Mouse (Mus musculus) olfactory bulb, adult 2 months (tissue): ENCODE measurements at regions not wholly inside any gene's neighbourhood (a gene's known extent, or its start where the extent isn't known, plus 50 kb on each side); places are given as distances from the start of the nearest gene placed in this dataset.

Experiments
- H3K27ac ChIP-seq: fragments of 200-500 bp; 2 replicates; pipeline ENCODE4 v1.5.1; 2012; ENCODE audit warnings: low read depth, low read length; ENCODE audit not compliant: insufficient read depth
- H3K4me1 ChIP-seq: fragments of 200-500 bp; 2 replicates; pipeline ENCODE4 v1.6.1; 2012; ENCODE audit warnings: low read length; ENCODE audit not compliant: control insufficient read depth, insufficient read depth
- H3K4me3 ChIP-seq: fragments of 200-500 bp; 2 replicates; pipeline ENCODE4 v1.5.1; 2012; ENCODE audit warnings: mild to moderate bottlenecking, low read depth, low read length, moderate library complexity; ENCODE audit not compliant: insufficient read depth
- CTCF ChIP-seq: fragments of 200-500 bp; IDR thresholded peaks from 2 replicates; pipeline ENCODE4 v1.5.1; 2012; ENCODE audit warnings: low read depth, mild to moderate bottlenecking, low read length, moderate library complexity; ENCODE audit not compliant: insufficient read depth
- POLR2A ChIP-seq: fragments of 200-500 bp; IDR thresholded peaks from 2 replicates; pipeline ENCODE4 v1.6.1; 2012; ENCODE audit warnings: mild to moderate bottlenecking, low read depth, low read length, moderate library complexity; ENCODE audit not compliant: insufficient read depth
- WGBS: fragments of 180-500 bp; shearing (Covaris S2); methylation state at CpG from one replicate; pipeline ENCODE4 v1.1.7; 2018; 5-methylcytosine and 5-hydroxymethylcytosine counted together

DNA sequence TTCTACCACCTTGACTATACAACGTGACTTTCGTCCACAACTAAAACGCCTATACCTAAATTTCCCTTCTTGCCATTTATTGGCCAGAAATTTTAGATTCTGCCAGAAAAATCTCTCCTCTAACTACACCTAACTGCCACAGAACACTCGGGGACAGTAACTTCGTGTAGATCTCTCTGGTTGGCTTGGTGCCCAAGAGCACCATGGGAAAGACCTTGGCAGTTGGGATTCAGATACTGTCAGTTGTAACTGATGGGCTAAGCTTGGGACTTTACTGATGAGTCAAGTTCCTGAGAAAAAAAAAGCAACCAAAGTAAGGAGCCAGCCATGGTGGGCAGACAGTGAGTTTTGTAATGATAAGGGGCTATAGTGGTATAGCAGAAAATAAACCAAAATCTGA, 176.2 kb downstream of the Sox2 start:
- WGBS: 89% methylated on average over 5 of the region's 5 CpGs
- no peak overlapping the region for H3K4me3 ChIP-seq
- peaks cover 16% of the 10 kb centered on the region for H3K4me1 ChIP-seq
- H3K27ac ChIP-seq: no peak overlapping the region
- no peak for TF ChIP-seq POLR2A
- TF ChIP-seq CTCF: no peak

DNA sequence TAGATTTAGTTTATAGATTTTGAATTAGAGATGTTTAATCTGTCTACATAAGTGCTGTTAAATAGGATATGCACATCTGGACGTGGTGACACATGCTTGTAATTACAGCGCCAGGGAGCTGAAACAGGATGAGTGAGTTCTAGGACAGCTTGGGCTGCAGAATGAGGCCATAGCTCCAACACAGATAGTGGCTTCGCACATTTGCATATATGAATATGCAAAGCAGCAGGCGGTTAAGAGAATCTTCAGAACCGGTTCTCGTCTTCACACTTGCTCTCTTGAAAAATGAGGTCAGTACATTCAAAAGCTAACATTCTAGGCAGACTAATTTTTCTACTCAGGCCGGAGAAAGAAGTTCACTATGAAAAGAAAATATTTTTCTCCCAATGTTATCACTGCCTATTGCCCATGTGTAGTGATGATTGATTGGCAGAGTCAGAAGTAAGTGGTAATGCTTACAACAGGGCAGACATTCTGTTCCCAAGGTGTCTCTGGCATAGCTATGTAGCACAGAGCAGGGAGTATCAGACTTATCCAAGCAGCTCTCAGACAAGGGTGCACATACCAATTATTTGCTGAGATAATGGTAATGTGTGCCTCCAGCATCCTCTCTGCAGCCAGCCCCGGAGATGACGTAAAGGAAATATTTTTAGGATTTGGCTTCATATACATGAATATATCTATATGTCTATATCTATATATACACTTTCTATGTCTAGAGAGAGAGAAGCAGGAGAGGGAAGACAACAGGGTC, 178.4 kb downstream of the Sox2 start:
- peaks cover 16% of the 10 kb centered on the region for H3K4me1 ChIP-seq
- WGBS: 39% methylated on average over 9 of the region's 9 CpGs
- H3K4me3 ChIP-seq: no peak overlapping the region
- TF ChIP-seq CTCF (no peak), POLR2A (no peak)
- no peak overlapping the region for H3K27ac ChIP-seq

DNA sequence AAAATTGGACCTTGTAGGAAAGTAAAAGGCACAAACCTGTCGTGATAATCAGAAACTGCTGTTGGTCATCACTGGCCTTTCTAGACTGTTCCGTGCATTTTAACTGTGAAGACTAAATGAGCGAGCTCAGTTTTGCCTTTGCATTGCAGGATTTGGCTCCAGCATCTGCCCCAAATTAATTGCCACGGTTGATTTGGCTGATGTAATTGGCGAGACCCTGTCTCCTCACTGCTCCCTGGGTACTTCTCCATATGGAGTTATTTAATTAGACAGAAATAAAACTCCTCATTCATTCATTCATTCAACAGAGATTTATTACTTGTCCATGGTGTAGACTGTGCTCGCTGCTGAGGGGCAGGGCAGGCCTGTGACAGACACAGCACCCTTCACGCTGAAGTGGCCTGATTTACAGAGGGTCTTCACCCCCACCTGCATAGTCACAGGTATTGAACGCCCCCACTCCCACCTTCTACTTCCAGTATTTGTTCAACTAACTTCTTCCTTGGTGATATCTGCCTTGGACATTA, 186.6 kb downstream of the Sox2 start:
- H3K27ac ChIP-seq: no peak overlapping the region
- H3K4me3 ChIP-seq: no peak overlapping the region
- 80% methylated on average over 8 of the region's 8 CpGs for WGBS
- TF ChIP-seq CTCF (no peak), POLR2A (no peak)
- H3K4me1 ChIP-seq: no peaks in the 10 kb centered on the region; the same call in 1 of the 2 replicates

DNA sequence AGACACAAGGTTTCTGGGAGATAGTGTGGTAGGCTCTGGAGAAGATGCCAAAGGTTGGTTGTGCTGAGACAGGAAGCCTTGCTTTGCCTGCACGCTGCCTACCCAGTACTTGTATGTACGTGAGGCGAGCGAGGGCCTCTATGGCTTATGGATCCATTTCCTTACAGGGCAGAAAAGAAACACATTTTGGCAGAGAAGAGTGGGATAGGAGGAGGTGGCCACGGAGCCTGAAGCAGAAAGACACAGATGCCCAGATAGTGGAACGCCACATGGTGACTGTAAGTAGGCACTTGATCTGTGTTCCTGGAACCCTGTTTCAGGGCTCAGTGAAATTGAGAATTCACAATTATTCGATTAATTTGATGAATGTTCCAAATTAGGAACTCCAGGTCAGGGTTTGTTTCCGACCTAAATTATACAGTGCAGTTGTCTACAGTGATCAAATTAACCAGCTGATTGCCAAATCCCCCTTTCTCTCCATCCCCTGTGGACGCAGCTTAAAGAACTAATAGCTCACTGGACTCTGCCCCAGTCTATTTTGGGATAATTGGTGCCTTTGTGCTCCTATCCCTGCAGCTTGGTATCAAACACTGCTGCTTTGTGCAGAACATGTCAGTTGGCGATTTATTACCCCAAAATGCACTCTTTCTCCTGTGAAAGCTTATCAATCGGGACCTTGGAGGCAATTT, 187.6 kb downstream of the Sox2 start:
- Histone ChIP-seq H3K4me1 (no peaks in the 10 kb centered on the region; the same call in 1 of the 2 replicates), H3K4me3 (no peak overlapping the region), H3K27ac (no peak overlapping the region)
- WGBS: 42% methylated on average over 11 of the region's 11 CpGs
- no peak for TF ChIP-seq CTCF
- TF ChIP-seq POLR2A: no peak

DNA sequence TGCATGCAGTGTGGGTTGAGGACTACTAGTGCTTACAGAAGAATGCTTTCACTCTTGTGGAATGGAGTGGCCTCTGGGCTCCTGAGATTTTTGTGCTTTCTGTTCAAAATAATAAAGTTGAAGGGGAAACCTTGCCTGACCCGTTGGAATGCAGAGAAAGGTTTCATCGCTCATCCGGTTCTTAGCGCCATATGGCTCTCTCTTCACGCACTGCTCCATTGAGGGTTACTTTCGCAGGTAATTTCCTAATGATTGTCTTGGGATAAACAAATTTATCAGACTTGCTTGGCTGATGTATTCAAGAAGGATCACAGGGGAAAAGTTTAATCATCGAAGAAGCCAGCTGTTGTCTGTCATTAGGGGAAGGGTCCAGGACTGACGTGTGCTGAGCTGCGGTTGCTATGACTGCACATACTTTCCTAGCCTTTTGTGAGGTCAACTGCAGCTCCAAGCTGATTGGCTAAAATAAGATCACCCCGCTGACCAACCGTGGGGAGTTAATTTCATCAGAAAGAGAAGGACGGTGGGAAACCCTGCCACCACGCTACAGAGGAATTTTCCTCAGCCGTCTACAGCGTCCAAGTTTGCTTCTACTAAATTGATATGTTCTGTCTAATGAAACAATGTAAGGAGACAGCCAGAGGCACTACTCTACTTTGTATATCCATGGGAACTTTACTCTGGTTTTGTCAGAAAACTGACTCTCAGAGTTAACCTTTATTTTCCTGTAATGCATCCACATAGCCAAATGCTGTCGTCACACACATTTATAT, 210.9 kb downstream of the Sox2 start:
- Histone ChIP-seq H3K4me1 (no peaks in the 10 kb centered on the region), H3K27ac (no peak overlapping the region), H3K4me3 (no peak overlapping the region)
- TF ChIP-seq POLR2A: no peak
- no peak for TF ChIP-seq CTCF
- 85% methylated on average over 16 of the region's 16 CpGs for WGBS

DNA sequence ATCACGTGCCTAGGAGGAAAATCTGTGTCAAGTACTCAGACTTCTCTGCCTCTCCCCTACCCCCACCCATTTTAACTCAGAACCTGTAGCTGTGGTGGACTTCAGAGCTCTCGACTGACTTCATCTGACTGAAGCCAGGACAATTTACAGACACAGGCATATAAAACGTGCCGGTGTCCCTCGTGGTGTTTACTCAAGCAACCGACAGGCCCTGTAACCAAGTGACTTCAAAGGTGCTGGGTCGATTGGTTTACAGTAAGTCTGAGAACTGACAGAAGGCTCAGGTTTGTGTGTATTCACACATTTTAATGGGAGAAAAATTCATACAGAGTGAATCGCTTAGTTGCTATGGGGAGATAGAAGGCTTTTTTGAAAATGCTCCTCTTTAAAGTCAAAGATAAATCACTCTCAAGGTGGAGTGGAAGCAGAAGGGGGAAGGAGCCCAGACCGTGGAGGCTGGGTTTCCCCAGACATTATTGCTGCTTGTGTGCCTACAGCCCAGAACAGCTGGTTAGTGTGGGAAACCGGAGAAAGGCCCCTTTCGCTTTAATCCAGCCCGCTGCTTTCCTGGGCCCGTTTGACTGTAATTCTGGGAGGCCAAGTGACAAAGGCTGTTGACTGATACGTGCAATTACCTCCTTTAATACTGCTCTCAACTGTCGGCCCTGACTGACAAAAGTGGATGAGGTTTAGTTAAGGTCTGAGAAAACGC, 218.6 kb downstream of the Sox2 start:
- TF ChIP-seq POLR2A (no peak), CTCF (no peak)
- H3K27ac ChIP-seq: no peak overlapping the region
- H3K4me1 ChIP-seq: no peaks in the 10 kb centered on the region
- no peak overlapping the region for H3K4me3 ChIP-seq
- WGBS: 72% methylated on average over 16 of the region's 16 CpGs

DNA sequence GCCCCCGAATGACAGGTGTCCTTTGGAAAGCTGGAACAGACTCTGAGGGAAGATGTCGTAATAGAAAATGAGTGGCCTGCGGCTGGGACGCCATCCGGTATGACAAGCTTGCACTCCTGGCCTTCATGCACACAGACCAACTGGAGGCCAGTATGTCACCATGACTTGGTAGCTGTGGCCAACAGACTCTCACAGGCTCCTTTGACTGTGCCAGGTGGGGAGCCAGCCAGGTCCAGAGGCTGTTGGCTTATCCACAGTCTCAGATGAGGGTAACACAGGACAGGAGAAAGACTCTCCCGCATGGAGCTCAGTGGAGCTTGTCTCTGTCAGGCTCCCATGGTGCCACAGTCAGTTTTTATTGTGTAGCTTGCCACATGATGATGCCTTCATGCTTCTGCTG, 219.7 kb downstream of the Sox2 start:
- Histone ChIP-seq H3K4me3 (no peak overlapping the region), H3K27ac (no peak overlapping the region), H3K4me1 (no peaks in the 10 kb centered on the region)
- 97% methylated on average over 6 of the region's 6 CpGs for WGBS
- TF ChIP-seq CTCF: no peak
- TF ChIP-seq POLR2A: no peak

DNA sequence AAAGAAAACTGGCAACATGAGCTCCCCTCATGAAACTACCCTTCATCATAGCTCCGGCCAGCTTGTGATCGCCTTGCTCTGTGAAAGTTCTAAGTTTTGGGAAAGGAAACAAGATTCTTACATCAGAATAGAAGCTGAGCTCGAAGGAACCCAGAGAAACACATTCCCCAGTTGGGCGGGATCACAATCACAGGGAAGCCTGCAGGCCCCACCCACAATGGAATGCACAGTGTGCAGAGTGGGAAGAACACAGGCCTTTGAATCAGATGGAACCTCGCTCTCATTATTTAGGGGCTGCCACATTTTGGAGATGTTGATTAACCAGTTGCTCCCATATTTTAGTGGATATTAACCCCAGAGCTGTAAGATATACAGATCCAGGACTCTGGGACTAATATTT, 234.9 kb downstream of the Sox2 start:
- H3K27ac ChIP-seq: no peak overlapping the region
- no peak for TF ChIP-seq CTCF
- TF ChIP-seq POLR2A: no peak
- 86% methylated on average over 5 of the region's 5 CpGs for WGBS
- no peaks in the 10 kb centered on the region for H3K4me1 ChIP-seq
- no peak overlapping the region for H3K4me3 ChIP-seq
